Mouse (Mus musculus): ENCODE measurements around the gene Myd88.

The Myd88 gene

DNA sequence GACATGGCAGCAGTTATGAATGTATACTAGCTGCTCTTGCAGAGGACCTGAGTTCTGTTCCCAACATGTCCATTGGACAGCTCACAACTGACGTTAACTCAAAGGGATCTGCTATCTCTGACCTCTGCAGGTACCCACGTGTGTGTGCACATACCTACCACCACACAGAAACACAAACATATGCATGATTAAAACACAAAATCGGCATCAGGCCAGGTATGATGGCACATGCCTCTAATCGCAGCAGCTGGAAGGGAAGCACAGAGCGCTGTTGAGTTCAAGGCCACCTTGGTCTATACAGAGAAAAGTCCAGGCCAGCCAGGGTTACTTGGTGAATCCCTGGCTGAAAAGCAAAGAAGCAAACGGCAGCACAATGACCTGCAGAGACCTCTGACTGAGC, 43.5 kb downstream of the Myd88 start:
- DNase-seq (ENCODE audit: low spot score): no peak

DNA sequence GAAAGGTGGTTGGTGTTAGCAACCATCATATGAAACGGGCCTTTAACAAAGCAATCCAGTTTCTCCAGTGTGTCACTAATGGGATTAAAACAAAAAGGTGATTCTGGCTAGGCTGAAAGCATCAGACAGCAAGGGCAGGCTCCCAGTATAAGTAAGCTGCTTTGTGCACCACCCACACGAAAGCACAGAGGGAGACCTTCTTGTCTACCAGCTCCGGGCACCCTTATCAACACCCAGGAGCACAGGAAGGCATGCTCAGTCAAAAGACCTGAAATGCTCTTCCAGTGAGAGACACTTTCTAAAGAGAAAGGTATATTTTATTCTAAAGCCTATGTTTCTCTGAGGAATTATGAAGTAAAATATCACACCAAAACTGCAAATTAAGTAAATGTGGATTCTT, 50.4 kb downstream of the Myd88 start:
- DNase-seq (ENCODE audit: low spot score): no peak

Measured in spleen, adult 12 weeks (tissue).